Mouse (Mus musculus) embryo, embryonic 9.5 days (tissue): Measurements from ENCODE around the gene Gzmc.
"Not testable (repeated sequence)": the region's sequence is repeated elsewhere in the genome, so short reads cannot be mapped to it uniquely, and the experiment has no call there.

Source experiments
- DNase-seq: peaks from one replicate; pipeline ENCODE4 v3.0.0-alpha.2; 2017; ENCODE audit errors: extremely low spot score

Gene Gzmc

DNA sequence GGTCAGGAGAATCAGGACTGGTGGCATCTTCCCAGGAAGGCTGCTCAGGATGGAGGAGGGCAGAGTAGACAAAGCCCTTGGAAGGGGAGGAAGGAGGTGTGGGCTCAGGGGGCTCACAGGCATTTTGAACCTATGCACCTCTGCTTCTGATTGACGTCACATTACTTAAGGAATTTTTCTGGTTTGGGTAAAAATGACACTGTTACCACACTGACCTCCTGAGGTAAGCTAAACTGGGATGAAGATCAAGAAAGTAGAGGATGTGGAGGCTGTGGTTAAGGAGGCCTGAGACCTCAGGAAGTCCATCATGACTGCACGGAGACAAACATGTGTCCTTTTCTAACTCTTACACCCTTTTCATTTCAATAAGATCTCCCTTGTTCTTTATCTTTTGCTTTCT lies at the start of gene Gzmc:
Gene Gzmc (minus strand): TSS at position 101 of the 400 bp plus-strand sequence.
- DNase-seq: no peak

- no peak for DNase-seq
Observed at GRCm38 (mm10) chr14:56283816-56284215, 49.4 kb upstream of the Gzmc start.

GRCm38 (mm10) chr14:56281090-56281489 lies 46.6 kb upstream of the Gzmc start:
- no peak for DNase-seq

- DNase-seq: not testable (repeated sequence)
Observed at GRCm38 (mm10) chr14:56278691-56279090, 44.2 kb upstream of the Gzmc start.

GRCm38 (mm10) chr14:56276096-56276495 lies 41.6 kb upstream of the Gzmc start:
- not testable (repeated sequence) for DNase-seq

GRCm38 (mm10) chr14:56266109-56266508 lies 31.7 kb upstream of the Gzmc start:
- no peak for DNase-seq

DNA sequence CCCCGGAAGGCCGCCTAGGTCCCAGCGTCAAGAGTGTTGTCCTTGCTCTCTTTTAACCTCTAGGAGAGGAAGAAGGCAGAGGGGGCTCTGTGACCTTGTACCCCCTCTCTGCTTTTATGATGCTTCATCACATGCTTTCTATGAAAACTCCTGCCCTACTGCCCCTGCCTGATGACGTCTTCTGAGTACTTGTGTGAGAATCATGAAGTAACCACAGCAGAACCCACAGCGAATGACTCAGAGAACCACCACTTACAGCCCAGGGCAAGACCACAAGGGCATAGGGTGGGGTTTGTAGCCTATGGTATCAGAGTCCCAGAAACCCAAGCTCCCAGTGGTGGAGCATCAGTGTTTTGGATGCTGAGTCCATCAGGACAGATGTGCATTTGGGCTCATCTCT lies 27.7 kb upstream of the Gzmc start, which contains the start of gene Gzmb:
Gene Gzmb (minus strand): TSS at position 108 of the 400 bp plus-strand sequence.
- no peak for DNase-seq

DNA sequence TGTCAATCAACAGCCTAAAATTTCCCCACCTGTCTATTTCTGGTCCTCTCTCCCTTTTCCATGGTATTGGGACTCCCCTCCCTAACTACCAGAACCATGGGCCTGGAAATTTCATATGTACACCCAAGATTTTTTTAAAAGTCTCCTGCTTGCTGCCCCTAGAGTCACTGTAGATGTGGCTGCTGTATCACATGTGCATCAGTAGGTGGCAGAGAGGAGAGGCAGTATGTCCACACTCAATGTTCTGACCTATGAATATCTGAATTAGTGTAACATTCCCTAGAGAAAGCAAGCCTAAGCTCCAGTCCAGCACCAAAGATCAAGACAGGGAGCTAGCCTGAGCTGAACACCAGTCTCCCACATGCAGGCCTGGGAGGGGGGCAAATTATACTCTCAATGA lies 6.0 kb upstream of the Gzmc start:
- DNase-seq: no peak

DNA sequence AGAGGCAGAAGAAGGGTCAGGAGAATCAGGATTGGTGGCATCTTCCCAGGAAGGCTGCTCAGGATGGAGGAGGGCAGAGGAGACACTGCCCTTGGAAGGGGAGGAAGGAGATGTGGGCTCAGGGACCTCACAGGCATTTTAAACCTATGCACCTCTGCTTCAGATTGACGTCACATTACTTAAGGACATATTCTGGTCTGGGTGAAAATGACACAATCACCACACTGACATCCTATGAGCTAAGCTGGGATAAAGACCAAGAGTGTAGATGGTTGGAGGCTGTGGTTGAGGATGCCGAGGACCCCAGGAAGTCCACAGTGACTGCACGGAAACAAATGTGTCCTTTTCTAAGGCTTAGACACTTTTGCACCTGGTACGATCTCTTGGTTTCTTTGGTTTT lies 23.1 kb downstream of the Gzmc start, which contains the start of gene Gzmf:
Gene Gzmf (minus strand): TSS at position 101 of the 400 bp plus-strand sequence.
- no peak for DNase-seq

- no peak for DNase-seq
Observed at GRCm38 (mm10) chr14:56205613-56206012, 28.8 kb downstream of the Gzmc start.

GRCm38 (mm10) chr14:56205021-56205420 lies 29.4 kb downstream of the Gzmc start:
- peak; percentile 48 for DNase-seq

GRCm38 (mm10) chr14:56203975-56204374 lies 30.5 kb downstream of the Gzmc start:
- DNase-seq: peak; percentile 64

DNA sequence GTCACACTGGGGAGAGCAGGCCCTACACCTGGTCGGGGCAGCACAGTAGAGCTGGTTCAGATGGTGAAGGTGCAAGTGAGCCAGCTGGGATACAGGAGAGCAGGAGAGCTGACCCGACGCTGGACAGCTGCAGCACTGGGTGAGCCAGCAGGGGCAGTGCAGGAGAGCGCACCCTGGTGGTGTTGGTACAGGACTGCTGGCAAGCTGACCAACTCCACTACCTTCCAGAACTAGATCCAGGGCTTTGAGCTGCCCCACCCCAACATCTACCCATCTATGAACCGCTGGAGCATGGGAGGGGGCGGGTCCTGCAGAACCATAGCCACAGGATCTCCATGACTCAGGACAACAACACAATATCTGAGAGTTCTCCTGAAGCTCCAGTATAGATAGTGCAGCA lies 47.5 kb downstream of the Gzmc start:
- no peak for DNase-seq

DNA sequence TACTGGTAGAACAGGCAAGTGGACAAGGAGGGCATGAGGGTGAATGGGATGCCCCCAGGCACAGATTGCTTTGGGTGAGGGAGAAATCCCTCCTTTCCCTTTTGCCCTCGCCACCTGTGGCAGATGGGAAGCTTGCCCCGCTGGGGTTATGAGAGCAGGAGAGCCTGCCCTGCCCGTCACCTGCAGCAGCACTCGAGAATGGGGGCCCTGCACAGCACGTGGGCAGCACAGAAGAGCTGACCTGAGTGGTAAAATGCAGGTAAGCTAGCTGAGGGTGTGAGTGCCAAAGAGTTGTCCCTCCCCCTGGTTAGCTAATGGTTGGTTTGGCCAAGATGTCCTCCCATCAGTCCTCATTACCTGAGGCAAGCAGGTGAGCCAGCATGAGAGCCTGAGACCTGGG lies 47.9 kb downstream of the Gzmc start:
- DNase-seq: no peak
